ENCODE assay signal across 9 mouse cellular contexts in genomic region chr5:45402632-45403031, GRCm38 (mm10). TPM values are rescaled to one million over a fixed set of nuclear protein-coding genes. Genes with fewer than 3 reads are reported as not detected.
DNase-seq lines count a peak whose midpoint lies in the region; ATAC-seq and TF ChIP-seq lines count a peak whose summit lies in the region.
"Had no signal": no experiment of that assay in that cellular context is flagged by ENCODE, and none has a peak within 500 bp of the region (broad histone marks: within the 10 kb centered on the region; RNA-seq: fewer than 3 reads in every experiment).

No protein-coding gene starts in this region.

- ATAC-seq in stomach, postnatal 0 days (ENCODE audit: low FRiP score, low TSS enrichment), result no peak

- no peak overlapping the region for H3K4me3 ChIP-seq in limb, embryonic 10.5 days
- no peak overlapping the region for H3K4me3 ChIP-seq in stomach, postnatal 0 days (ENCODE audit: low read depth, low read length)
- H3K4me3 ChIP-seq: erythroblast, embryonic 14.5 days had no signal

- no peaks in the 10 kb centered on the region for H3K9me3 ChIP-seq in limb, embryonic 10.5 days (replicated peaks)
- no peaks in the 10 kb centered on the region for H3K9me3 ChIP-seq in stomach, postnatal 0 days (ENCODE audit: control insufficient read depth, low read length)

- 18% methylated on average over 11 of the region's 11 CpGs for WGBS in limb, embryonic 10.5 days
- 16% methylated on average over 11 of the region's 11 CpGs for WGBS in stomach, postnatal 0 days

- no peaks in the 10 kb centered on the region for H3K27me3 ChIP-seq in limb, embryonic 10.5 days (ENCODE audit: low read depth, poor library complexity, severe bottlenecking)
- H3K27me3 ChIP-seq in stomach, postnatal 0 days (ENCODE audit: control insufficient read depth, insufficient read depth, low read length), result no peaks in the 10 kb centered on the region

- peak; percentile 95 for TF ChIP-seq CTCF in stomach, postnatal 0 days (IDR thresholded peaks at IDR 0.05; ENCODE audit: low read depth)

- H3K4me1 ChIP-seq in limb, embryonic 10.5 days, result no peaks in the 10 kb centered on the region
- no peaks in the 10 kb centered on the region for H3K4me1 ChIP-seq in stomach, postnatal 0 days (replicated peaks; ENCODE audit: control insufficient read depth, insufficient read depth)

- DNase-seq in 3134 (ENCODE audit: extremely low read depth, insufficient read length, low spot score) (peak; percentile 7), ZHBTc4 (ENCODE audit: low read depth, low spot score) (peak; percentile 64)
- DNase-seq in cerebellum, postnatal 4 days (ENCODE audit: low spot score in 2 of 2), result peak; percentile 55 to 74
- DNase-seq in gastrocnemius, adult 8-10 months (ENCODE audit: low spot score in 2 of 2), result peak; percentile 8 to 16
- peak; percentile 42 to 75 for DNase-seq in kidney, adult 8-10 months
- DNase-seq in limb, embryonic 10.5 days (ENCODE audit: low spot score), result peak; percentile 82
- peak; percentile 5 to 26 for DNase-seq in natural killer cell, adult 2 months (ENCODE audit: low spot score in 2 of 2)
- peak; percentile 72 for DNase-seq in stomach, postnatal 0 days (ENCODE audit: low spot score)

- no peak overlapping the region for H3K9ac ChIP-seq in stomach, postnatal 0 days (ENCODE audit: low read length)

- no peak for TF ChIP-seq EP300 in stomach, postnatal 0 days (optimal IDR thresholded peaks at IDR 0.05)

- H3K4me2 ChIP-seq in stomach, postnatal 0 days (replicated peaks; ENCODE audit: low read depth), result no peak overlapping the region

- H3K36me3 ChIP-seq in limb, embryonic 10.5 days, result no peaks in the 10 kb centered on the region
- no peaks in the 10 kb centered on the region for H3K36me3 ChIP-seq in stomach, postnatal 0 days (ENCODE audit: control insufficient read depth, insufficient read depth, low read length)

- H3K27ac ChIP-seq in limb, embryonic 10.5 days, result no peak overlapping the region
- H3K27ac ChIP-seq in stomach, postnatal 0 days (replicated peaks), result no peak overlapping the region

RNA-seq across cellular contexts. Expression of gene Qdpr, which starts 47.4 kb away (rescaled TPM):
- total RNA-seq in gastrocnemius, adult 8-10 months (2022), result 10 to 100 TPM; 41.4 to 61.9 (median 49.1) TPM
- 129 and 133 TPM in 2 replicates for polyA plus RNA-seq in limb, embryonic 10.5 days (2016; fragmentation: Nextera tagmentation; extraction: Ambion mirVana)
- polyA plus RNA-seq in stomach, postnatal 0 days (2015; fragmentation: Nextera tagmentation; extraction: Ambion mirVana), result 91.4 and 98.2 TPM in 2 replicates

RNA-seq across cellular contexts. Expression of gene Clrn2, which starts 50.9 kb away (rescaled TPM):
- total RNA-seq in gastrocnemius, adult 8-10 months (2022), result not detected
- polyA plus RNA-seq in limb, embryonic 10.5 days (2016; fragmentation: Nextera tagmentation; extraction: Ambion mirVana), result not detected in 2 replicates
- not detected in 2 replicates for polyA plus RNA-seq in stomach, postnatal 0 days (2015; fragmentation: Nextera tagmentation; extraction: Ambion mirVana)
- polyA plus RNA-seq: erythroblast, embryonic 14.5 days had no signal

Comparison
In these comparisons a context has a peak if more than half of its experiments do, and no peak if none do; other contexts are left out.
1. DNase-seq: peak in every context shown above with its lines; median percentile 82 in limb, embryonic 10.5 days; 72 in stomach, postnatal 0 days; 64 in cerebellum, postnatal 4 days; 64 in ZHBTc4; 58 in kidney, adult 8-10 months; 16 in natural killer cell, adult 2 months; 12 in gastrocnemius, adult 8-10 months; 7 in 3134.